Mouse (Mus musculus): Measurements from ENCODE around the gene Gpr15. TPM values are rescaled to one million over a fixed set of nuclear protein-coding genes. Genes with fewer than 3 reads are reported as not detected.

Gpr15 gene
- not detected for polyA plus RNA-seq (2012; fragmentation: generic; extraction: Trizol)

GRCm38 (mm10) chr16:58718666-58719120, at the start of gene Gpr15:
Gpr15 (minus strand) TSS chr16:58719070.

GRCm38 (mm10) chr16:58763076-58763475, 44.2 kb upstream of the Gpr15 start, which contains the start of gene Olfr172:
Olfr172 (minus strand) TSS chr16:58763176.

GRCm38 (mm10) chr16:58727477-58728131, 8.7 kb upstream of the Gpr15 start, which contains the start of gene Cldnd1:
Cldnd1 (plus strand) TSS chr16:58727910.

GRCm38 (mm10) chr16:58669917-58670630, 48.8 kb downstream of the Gpr15 start, which contains the start of gene Cpox:
Cpox (plus strand) TSS chr16:58670292.

Other genes with a start within 250 kb of the Gpr15 start
- under 1 TPM; 0.15 to 0.25 TPM for gene St3gal6, start 194.8 kb downstream of the Gpr15 start, polyA plus RNA-seq (2012; fragmentation: generic; extraction: Trizol)
- gene Gm813, start 102.1 kb downstream of the Gpr15 start, polyA plus RNA-seq (2012; fragmentation: generic; extraction: Trizol) = not detected
- gene E330017A01Rik, start 80.3 kb downstream of the Gpr15 start, polyA plus RNA-seq (2012; fragmentation: generic; extraction: Trizol) = not detected
- gene Cpox, start 48.8 kb downstream of the Gpr15 start, polyA plus RNA-seq (2012; fragmentation: generic; extraction: Trizol) = 1 to 10 TPM; 1.5 to 4.1 TPM
- gene Cldnd1, start 8.8 kb upstream of the Gpr15 start, polyA plus RNA-seq (2012; fragmentation: generic; extraction: Trizol) = 10 to 100 TPM in 1 of 2 experiments, 1 to 10 TPM in 1; 5.2 to 29.0 TPM
- gene Olfr172, start 44.1 kb upstream of the Gpr15 start, polyA plus RNA-seq (2012; fragmentation: generic; extraction: Trizol) = not detected
- under 1 TPM in 1 of 2 experiments, not detected in 1; 0.01 TPM for gene Olfr173, start 81.2 kb upstream of the Gpr15 start, polyA plus RNA-seq (2012; fragmentation: generic; extraction: Trizol)
- gene Olfr175-ps1, start 107.7 kb upstream of the Gpr15 start, polyA plus RNA-seq (2012; fragmentation: generic; extraction: Trizol) = not detected
- not detected for gene Olfr177, start 155.7 kb upstream of the Gpr15 start, polyA plus RNA-seq (2012; fragmentation: generic; extraction: Trizol)
- not detected for gene Olfr178, start 173.0 kb upstream of the Gpr15 start, polyA plus RNA-seq (2012; fragmentation: generic; extraction: Trizol)
- not detected for gene Olfr181, start 209.7 kb upstream of the Gpr15 start, polyA plus RNA-seq (2012; fragmentation: generic; extraction: Trizol)
- gene Olfr180, start 210.3 kb upstream of the Gpr15 start, polyA plus RNA-seq (2012; fragmentation: generic; extraction: Trizol) = not detected

All from C3H10T1/2 (cell line).